Mouse (Mus musculus): Measurements from ENCODE around the gene Rbm19. TPM values are rescaled to one million over a fixed set of nuclear protein-coding genes. Genes with fewer than 3 reads are reported as not detected.
A peak's percentile ranks its signal among the peaks of the same experiment; 100 is the strongest.
"Not testable (repeated sequence)": the region's sequence is repeated elsewhere in the genome, so short reads cannot be mapped to it uniquely, and the experiment has no call there.

Rbm19 gene
- polyA plus RNA-seq, 1 experiment from 2014 or later: 21.9 TPM

DNA sequence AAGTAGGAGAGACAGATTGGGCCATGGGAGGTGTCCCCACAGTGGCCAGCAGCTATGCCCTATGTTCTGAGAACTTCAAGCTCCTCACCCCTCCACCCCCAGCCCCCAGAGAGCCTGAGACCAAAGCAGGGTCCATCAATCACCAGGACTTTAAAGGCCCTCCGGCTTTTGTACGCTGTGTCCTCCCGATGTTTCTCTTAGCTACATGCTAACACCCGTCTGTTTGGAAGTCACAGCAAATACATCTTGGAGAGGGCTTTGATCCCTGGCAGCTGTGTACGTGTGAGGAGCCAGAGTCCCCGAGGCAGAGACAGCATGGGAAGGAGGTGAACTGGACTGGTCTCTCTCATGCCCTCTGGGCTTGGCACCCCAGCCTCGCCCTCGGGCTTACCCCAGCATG, 14.2 kb upstream of the Rbm19 start:
- Histone ChIP-seq H3K36me3 (ENCODE audit: control insufficient read depth, insufficient read depth, low read length) (no peaks in the 10 kb centered on the region), H3K4me3 (ENCODE audit: low read length) (no peak overlapping the region), H3K4me1 (ENCODE audit: control insufficient read depth, insufficient read depth, low read depth, low read length) (no peaks in the 10 kb centered on the region), H3K27me3 (replicated peaks; ENCODE audit: control insufficient read depth, insufficient read depth, low read length) (no peaks in the 10 kb centered on the region; the same call in 1 of the 2 replicates), H3K9ac (ENCODE audit: low read depth, low read length) (no peak overlapping the region), H3K9me3 (ENCODE audit: control insufficient read depth, low read length) (no peaks in the 10 kb centered on the region), H3K4me2 (ENCODE audit: low read length) (no peak overlapping the region), H3K27ac (ENCODE audit: low read depth, low read length) (no peak overlapping the region)
- WGBS: 81% methylated on average over 8 of the region's 8 CpGs
- no peak for ATAC-seq

DNA sequence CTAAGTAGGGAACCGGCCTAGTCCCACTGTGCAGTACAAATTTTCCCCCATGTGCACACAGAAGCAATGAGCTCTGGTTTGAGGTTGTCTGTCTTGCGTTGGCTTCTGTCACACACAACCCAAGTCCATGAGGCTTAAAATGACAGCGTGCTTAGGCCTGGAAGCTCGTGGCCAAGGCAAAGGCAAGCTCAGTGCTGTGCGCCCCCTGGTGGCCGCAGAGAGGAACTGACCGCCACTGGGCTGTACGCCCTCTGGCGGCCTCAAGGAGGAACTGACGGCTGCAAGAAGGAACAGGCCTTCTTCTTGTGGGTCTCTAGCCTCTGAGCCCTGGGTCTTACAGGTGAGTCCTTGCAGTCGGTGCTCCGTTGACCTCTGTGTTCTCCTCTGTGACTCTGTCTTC, 13.5 kb upstream of the Rbm19 start:
- Histone ChIP-seq H3K27me3 (replicated peaks; ENCODE audit: control insufficient read depth, insufficient read depth, low read length) (no peaks in the 10 kb centered on the region; the same call in 1 of the 2 replicates), H3K9ac (ENCODE audit: low read depth, low read length) (no peak overlapping the region), H3K4me1 (ENCODE audit: control insufficient read depth, insufficient read depth, low read depth, low read length) (no peaks in the 10 kb centered on the region), H3K27ac (ENCODE audit: low read depth, low read length) (no peak overlapping the region), H3K36me3 (ENCODE audit: control insufficient read depth, insufficient read depth, low read length) (no peaks in the 10 kb centered on the region), H3K9me3 (ENCODE audit: control insufficient read depth, low read length) (no peaks in the 10 kb centered on the region), H3K4me2 (ENCODE audit: low read length) (no peak overlapping the region), H3K4me3 (ENCODE audit: low read length) (no peak overlapping the region)
- no peak for ATAC-seq
- 15% methylated on average over 12 of the region's 12 CpGs for whole genome bisulfite sequencing

DNA sequence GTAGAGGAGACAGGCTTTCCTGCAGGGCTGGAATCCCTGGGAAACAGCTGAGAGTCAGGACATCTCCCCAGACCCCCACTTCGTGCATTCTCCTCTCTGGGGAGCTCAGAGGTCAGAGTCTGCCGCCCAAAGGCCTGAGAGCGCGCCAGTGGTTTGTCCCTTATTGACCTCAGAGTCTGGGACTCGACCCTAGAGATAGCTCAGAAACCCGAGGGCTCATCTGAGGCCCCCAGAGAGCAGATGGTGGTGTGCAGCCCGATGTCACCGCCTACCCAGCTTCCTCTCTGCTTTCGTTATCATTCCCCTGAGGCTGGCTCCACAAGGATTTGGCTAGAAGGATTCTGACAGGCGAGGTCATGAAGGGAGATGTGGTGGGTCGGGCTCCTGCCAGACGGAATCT, 12.8 kb upstream of the Rbm19 start:
- 60% methylated on average over 12 of the region's 12 CpGs for WGBS
- Histone ChIP-seq H3K27me3 (replicated peaks; ENCODE audit: control insufficient read depth, insufficient read depth, low read length) (no peaks in the 10 kb centered on the region; the same call in 1 of the 2 replicates), H3K27ac (ENCODE audit: low read depth, low read length) (no peak overlapping the region), H3K9me3 (ENCODE audit: control insufficient read depth, low read length) (no peaks in the 10 kb centered on the region), H3K4me1 (ENCODE audit: control insufficient read depth, insufficient read depth, low read depth, low read length) (no peaks in the 10 kb centered on the region), H3K4me2 (ENCODE audit: low read length) (no peak overlapping the region), H3K36me3 (ENCODE audit: control insufficient read depth, insufficient read depth, low read length) (no peaks in the 10 kb centered on the region), H3K9ac (ENCODE audit: low read depth, low read length) (no peak overlapping the region; the same call in 1 of the 2 replicates), H3K4me3 (ENCODE audit: low read length) (no peak overlapping the region)
- ATAC-seq: no peak

DNA sequence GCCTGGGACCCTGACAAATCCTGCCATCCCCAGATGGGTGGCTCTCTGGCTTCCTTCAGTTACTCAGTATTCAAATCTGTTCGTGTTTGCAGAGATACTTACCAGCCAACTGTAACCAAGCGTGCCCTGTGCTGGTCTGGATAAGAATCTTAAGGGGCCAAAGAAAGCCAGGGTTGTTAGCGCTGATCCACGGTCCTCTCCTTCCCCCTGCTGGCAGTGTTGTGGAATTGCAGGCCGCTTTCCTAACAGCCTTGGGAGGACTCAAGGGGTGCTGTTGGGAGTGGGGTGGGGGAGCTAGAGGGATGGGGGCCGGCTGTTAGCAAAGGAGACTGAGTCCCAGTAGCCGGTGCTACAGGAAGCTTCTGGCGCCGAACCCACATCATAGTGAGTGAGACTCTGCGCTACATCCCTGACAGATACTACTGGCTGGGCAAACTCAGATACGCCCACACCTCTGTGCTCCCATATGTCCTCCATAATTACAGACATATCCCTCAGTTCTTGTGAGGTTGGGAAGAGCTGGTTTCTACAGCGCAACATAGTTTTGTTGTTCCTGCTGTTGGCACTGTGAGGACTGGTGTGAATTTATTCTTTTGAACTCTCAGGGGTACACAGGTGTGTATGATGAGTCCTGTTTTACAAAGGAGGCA, 9.7 kb upstream of the Rbm19 start:
- 27% methylated on average over 12 of the region's 12 CpGs for WGBS
- Histone ChIP-seq H3K9me3 (ENCODE audit: control insufficient read depth, low read length) (no peaks in the 10 kb centered on the region), H3K27ac (ENCODE audit: low read depth, low read length) (no peak overlapping the region), H3K27me3 (replicated peaks; ENCODE audit: control insufficient read depth, insufficient read depth, low read length) (no peaks in the 10 kb centered on the region; the same call in 1 of the 2 replicates), H3K4me2 (ENCODE audit: low read length) (no peak overlapping the region), H3K4me1 (ENCODE audit: control insufficient read depth, insufficient read depth, low read depth, low read length) (no peaks in the 10 kb centered on the region), H3K9ac (ENCODE audit: low read depth, low read length) (no peak overlapping the region), H3K4me3 (ENCODE audit: low read length) (no peak overlapping the region), H3K36me3 (ENCODE audit: control insufficient read depth, insufficient read depth, low read length) (no peaks in the 10 kb centered on the region)
- ATAC-seq: no peak

DNA sequence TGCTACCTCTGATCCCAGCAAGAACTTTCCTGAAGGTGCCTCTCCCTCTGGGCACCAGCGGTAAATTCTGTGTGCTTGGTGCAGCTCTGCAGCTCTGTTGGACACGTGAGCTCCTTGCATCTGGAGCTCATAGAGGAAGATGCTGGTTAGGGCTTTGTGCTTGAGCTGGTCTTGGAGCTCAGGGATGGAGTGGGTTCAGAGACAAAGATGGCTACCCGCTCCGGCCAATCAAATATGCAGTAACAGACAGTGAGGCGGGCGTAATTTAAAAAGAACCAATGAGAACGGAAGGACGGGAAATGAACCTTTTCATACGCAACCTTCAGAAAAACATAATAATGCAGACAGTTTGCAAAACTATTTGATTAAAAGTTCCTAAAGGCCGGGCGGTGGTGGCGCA, 1.9 kb upstream of the Rbm19 start:
- 90% methylated on average over 12 of the region's 12 CpGs for WGBS
- Histone ChIP-seq H3K36me3 (ENCODE audit: control insufficient read depth, insufficient read depth, low read length) (no peaks in the 10 kb centered on the region), H3K9ac (ENCODE audit: low read depth, low read length) (no peak overlapping the region), H3K27ac (ENCODE audit: low read depth, low read length) (no peak overlapping the region), H3K9me3 (ENCODE audit: control insufficient read depth, low read length) (no peaks in the 10 kb centered on the region), H3K4me2 (ENCODE audit: low read length) (no peak overlapping the region), H3K4me3 (ENCODE audit: low read length) (no peak overlapping the region), H3K27me3 (replicated peaks; ENCODE audit: control insufficient read depth, insufficient read depth, low read length) (no peaks in the 10 kb centered on the region), H3K4me1 (ENCODE audit: control insufficient read depth, insufficient read depth, low read depth, low read length) (peaks cover 4% of the 10 kb centered on the region; the same call in 1 of the 2 replicates)
- no peak for ATAC-seq

DNA sequence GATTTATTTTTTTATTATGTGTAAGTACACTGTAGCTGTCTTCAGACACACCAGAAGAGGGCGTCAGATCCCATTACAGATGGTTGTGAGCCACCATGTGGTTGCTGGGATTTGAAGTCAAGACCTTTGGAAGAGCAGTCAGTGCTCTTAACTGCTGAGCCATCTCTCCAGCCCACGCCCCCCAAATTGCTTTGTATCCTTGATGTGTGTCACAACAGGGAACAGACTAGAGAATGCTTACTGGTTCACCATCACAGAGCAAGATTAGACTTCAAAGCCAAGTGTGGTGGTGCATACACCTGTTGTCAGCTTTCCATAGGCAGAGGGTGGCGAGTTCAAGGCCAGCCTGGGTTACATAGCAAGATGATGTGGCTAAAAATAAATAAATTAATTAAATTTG, 896 bp downstream of the Rbm19 start:
- H3K36me3 ChIP-seq (ENCODE audit: control insufficient read depth, insufficient read depth, low read length): peaks cover 23% of the 10 kb centered on the region
- not testable (repeated sequence) for H3K9ac ChIP-seq (ENCODE audit: low read depth, low read length); H3K4me1 ChIP-seq (ENCODE audit: control insufficient read depth, insufficient read depth, low read depth, low read length); H3K9me3 ChIP-seq (ENCODE audit: control insufficient read depth, low read length); ATAC-seq; H3K27me3 ChIP-seq (replicated peaks; ENCODE audit: control insufficient read depth, insufficient read depth, low read length); H3K27ac ChIP-seq (ENCODE audit: low read depth, low read length)
- H3K4me3 ChIP-seq (ENCODE audit: low read length): peak overlapping the region; percentile 82
- H3K4me2 ChIP-seq (ENCODE audit: low read length): peak overlapping the region; percentile 97
- 52% methylated on average over 3 of the region's 3 CpGs for WGBS

DNA sequence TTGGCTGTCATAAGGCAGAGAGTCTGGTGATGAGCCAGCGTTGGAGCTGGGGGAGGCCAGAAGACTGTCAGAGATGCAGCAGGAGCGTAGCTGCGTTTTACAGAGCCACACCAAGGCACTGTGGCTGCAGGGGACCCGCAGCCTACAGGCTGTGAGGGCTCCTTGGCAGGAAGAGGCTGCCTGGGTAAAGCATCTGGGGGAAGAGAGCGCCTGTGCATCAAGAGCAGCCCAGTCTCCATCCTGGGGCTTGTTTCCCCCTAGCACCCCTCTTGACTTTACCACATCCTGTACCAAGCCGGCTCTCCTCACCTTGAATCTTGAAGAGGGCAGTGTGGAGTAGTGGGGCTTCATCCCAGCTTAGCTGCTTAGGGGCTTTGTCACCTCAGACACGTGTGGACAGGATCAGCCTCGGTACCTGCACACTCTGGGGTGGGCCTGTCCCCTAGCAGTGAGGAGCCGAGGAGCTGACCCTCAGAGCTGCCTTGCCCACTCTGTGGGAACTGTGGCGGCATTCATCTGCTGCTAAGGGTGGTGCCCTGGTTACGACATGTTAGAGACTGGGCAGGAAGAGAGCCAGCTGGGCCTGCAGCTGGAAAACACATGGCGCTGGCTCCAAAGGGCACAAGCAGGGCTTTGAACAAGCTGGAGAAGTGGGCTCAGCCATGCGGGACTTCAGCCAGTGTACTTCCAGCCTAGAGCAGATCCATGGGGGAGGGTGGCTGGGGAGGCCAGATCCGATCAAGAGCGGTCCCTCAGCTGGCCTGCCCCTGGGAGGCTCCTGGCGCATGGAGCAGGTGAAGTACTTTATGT, 8.8 kb downstream of the Rbm19 start:
- Histone ChIP-seq H3K9me3 (ENCODE audit: control insufficient read depth, low read length) (no peaks in the 10 kb centered on the region), H3K4me2 (ENCODE audit: low read length) (no peak overlapping the region), H3K27ac (ENCODE audit: low read depth, low read length) (no peak overlapping the region), H3K27me3 (replicated peaks; ENCODE audit: control insufficient read depth, insufficient read depth, low read length) (no peaks in the 10 kb centered on the region), H3K4me3 (ENCODE audit: low read length) (no peak overlapping the region), H3K9ac (ENCODE audit: low read depth, low read length) (no peak overlapping the region), H3K4me1 (ENCODE audit: control insufficient read depth, insufficient read depth, low read depth, low read length) (no peaks in the 10 kb centered on the region), H3K36me3 (ENCODE audit: control insufficient read depth, insufficient read depth, low read length) (peaks cover 45% of the 10 kb centered on the region)
- ATAC-seq: no peak
- 92% methylated on average over 16 of the region's 16 CpGs for WGBS

DNA sequence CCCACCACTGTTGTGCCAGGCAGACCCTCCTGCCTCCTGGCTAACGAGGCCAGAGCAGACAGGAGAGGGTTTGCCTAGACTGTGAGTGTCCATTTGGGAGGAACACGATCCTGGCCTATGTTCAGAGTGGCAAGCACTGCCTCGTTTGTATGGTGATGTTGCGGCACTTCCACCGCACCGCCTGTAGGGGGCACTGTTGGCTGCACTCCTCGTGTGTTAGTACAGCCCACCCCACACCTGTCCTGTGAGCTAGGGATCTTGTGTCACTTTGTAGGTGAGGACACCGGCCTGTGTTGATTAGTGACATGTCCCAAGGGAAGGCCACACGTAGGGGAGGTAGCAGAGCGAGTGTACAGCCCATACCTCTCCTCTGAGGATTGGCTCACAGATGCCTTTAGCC, 11.4 kb downstream of the Rbm19 start:
- no peak for ATAC-seq
- H3K4me2 ChIP-seq (ENCODE audit: low read length): no peak overlapping the region
- H3K9me3 ChIP-seq (ENCODE audit: control insufficient read depth, low read length): no peaks in the 10 kb centered on the region
- 52% methylated on average over 10 of the region's 10 CpGs for WGBS
- H3K27me3 ChIP-seq (replicated peaks; ENCODE audit: control insufficient read depth, insufficient read depth, low read length): no peaks in the 10 kb centered on the region
- H3K9ac ChIP-seq (ENCODE audit: low read depth, low read length): no peak overlapping the region
- H3K4me1 ChIP-seq (ENCODE audit: control insufficient read depth, insufficient read depth, low read depth, low read length): no peaks in the 10 kb centered on the region
- peaks cover 26% of the 10 kb centered on the region for H3K36me3 ChIP-seq (ENCODE audit: control insufficient read depth, insufficient read depth, low read length)
- no peak overlapping the region for H3K27ac ChIP-seq (ENCODE audit: low read depth, low read length)
- no peak overlapping the region for H3K4me3 ChIP-seq (ENCODE audit: low read length)

DNA sequence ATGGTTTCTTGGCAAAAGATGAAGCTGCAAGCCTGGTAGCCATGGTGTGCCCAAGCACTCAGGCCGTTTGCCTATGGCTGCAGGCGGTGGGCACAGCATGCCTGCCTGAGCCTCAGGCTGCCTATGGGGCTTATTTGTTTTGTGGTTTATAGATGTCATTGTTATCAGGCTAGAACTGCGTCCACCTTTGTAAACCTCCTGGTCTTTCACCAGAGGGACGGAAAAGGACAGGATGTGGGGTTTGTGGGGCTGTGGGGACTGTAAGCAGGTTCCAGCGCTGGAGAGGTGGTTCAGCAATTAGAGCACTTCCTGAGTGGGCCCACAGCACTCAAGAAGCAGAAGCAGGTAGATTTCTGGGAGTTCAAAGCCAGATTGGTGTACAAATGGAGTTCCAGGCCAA, 12.2 kb downstream of the Rbm19 start:
- no peak for ATAC-seq
- H3K4me2 ChIP-seq (ENCODE audit: low read length): no peak overlapping the region
- H3K9ac ChIP-seq (ENCODE audit: low read depth, low read length): no peak overlapping the region
- H3K4me3 ChIP-seq (ENCODE audit: low read length): no peak overlapping the region
- WGBS: 80% methylated on average over 5 of the region's 5 CpGs
- H3K36me3 ChIP-seq (ENCODE audit: control insufficient read depth, insufficient read depth, low read length): peaks cover 27% of the 10 kb centered on the region
- no peaks in the 10 kb centered on the region for H3K27me3 ChIP-seq (replicated peaks; ENCODE audit: control insufficient read depth, insufficient read depth, low read length)
- no peaks in the 10 kb centered on the region for H3K9me3 ChIP-seq (ENCODE audit: control insufficient read depth, low read length)
- H3K4me1 ChIP-seq (ENCODE audit: control insufficient read depth, insufficient read depth, low read depth, low read length): no peaks in the 10 kb centered on the region
- no peak overlapping the region for H3K27ac ChIP-seq (ENCODE audit: low read depth, low read length)

Data from hindbrain, embryonic 16.5 days (tissue).